Mouse (Mus musculus) small intestine, adult 2 months (tissue): Measurements from ENCODE around the gene Gipc2.

ENCODE experiments used
- CTCF ChIP-seq: fragments of 200-500 bp; IDR thresholded peaks from 2 replicates; pipeline ENCODE4 v1.5.1; 2012; ENCODE audit warnings: low read depth, mild to moderate bottlenecking, control low read depth, inconsistent platforms, low read length, moderate library complexity, mixed read lengths; ENCODE audit not compliant: insufficient replicate concordance, insufficient read length; ENCODE audit errors: extremely low read depth
- POLR2A ChIP-seq: fragments of 200-500 bp; IDR thresholded peaks from 2 replicates; pipeline ENCODE4 v1.6.1; 2012; ENCODE audit warnings: low read depth, mild to moderate bottlenecking, control low read depth, inconsistent platforms, low read length, moderate library complexity

DNA sequence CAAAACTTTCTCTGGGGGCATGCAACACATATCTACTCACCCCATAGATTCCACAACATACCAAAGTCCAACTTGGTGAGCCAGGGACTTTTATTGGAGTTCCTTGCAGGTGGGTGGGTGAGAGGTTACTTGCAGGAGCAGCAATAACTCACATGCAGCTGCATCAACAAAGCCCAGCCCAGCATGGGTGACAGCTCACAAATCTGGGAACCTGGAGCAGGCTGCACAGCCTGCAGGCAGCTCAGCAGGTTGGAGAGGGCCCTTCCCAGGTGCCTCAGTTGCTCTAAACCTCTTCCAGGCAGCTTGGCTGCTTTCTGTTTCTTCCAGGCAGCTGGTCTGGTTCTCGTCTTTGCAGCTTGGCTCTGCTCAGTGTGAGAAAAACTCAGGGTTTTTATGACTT lies 13.3 kb upstream of the Gipc2 start:
- TF ChIP-seq CTCF (no peak), POLR2A (no peak)
